Mouse (Mus musculus) cerebellum, postnatal 25 days (tissue): ENCODE measurements at regions not wholly inside any gene's neighbourhood (a gene's known extent, or its start where the extent isn't known, plus 50 kb on each side); places are given as distances from the start of the nearest gene placed in this dataset.

Experiments used
- DNase-seq, 2 experiments: peaks; one replicate each; pipeline ENCODE4 v3.0.0; 2021; ENCODE audit warnings: mixed read lengths in 2 of 2

DNA sequence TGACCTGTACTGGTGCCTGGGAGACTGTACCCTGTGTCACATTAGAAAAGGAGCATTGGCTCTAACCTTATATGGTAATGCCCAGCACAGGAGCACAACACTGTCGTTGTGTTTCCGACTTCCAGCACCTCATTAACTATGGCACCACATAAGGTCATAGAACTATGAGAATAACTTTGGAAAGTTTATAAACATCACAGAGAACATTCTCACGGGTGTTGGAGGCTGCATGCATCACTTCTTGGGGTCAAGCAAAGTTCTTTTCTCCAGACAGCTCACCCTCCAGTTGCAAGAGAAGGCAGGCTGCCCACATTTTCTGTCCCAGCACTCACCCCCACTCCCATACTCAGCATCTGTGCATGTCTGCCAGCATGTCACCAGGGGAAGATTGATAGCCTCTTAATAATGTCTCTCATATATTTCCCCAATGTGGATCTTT, 420.6 kb downstream of the Lmo4 start:
- no peak for DNase-seq

DNA sequence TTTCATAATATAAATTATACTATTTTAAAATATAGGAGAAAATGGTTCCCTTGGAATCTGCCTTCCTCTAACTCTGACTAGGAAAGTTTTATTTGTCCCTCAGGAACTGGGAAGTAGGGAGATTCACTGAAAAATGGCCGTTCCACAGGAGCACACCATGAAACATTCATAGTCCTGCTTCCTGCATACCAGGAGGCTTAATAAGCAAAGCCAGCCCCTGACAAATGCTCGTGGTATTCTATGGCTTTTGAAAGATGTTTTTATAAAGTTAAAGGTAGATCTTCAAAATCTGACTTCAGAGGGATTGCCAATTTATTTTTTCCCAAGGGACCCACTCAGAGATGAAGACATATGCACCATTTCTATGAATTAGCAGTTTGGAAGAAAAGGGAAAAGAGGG, 426.9 kb downstream of the Lmo4 start:
- DNase-seq, result no peak

DNA sequence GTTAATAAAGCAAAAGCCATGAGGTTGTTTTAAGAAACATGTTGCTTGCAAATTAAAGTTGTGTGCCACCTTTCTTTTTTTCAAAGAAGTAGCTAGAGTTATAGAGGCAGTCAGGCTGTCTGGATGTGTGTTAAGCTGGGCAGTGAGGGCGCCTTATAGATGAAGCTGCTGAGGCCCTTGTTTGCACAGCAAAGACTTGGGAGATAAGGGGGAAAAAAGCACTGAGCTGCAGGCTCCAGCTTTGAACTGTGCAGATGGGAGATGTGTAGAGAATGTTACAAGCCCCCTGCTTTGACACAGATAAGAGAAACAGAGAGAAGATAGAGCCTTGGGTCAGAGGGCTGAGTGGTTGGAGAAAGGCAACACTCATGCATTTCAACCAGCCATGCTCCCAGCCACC, 445.7 kb downstream of the Lmo4 start:
- no peak for DNase-seq

DNA sequence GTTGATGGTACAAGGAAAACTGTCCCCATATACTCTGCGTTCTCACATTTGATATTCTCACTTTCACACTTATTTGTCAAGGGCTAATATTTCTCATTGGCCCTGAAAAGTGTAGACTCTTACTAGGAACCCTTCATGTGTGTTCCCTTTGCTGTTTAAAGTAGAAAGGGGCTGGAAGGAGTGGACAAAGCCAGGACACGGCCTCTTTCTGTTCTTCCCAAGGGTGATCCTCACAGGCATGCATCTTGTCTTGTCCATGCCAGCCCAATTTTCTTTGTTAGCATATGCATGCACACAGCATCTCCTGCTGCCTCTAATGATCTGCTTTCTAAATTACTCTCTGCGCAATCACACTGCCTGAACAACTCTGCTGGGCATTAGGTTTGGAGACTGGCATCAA, 451.8 kb downstream of the Lmo4 start:
- DNase-seq, result no peak

DNA sequence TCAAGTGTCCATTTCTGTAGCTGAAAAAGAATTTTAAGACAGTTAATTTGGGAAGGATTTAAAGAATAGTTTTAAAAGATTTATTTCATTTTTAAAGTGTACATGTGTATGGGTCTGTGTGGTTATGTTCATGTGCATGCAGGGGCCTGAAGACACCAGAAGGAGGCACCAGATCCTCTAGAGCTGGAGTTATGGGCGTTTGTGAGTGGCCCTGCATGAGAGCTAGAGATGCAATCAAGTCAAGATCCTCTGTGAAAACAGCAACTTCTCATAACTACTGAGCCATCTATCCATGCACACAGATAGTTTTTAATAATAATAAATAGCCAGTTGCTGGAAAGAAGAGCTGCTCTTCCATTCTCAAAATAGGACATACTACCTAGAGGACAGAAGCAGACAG, 452.4 kb downstream of the Lmo4 start:
- no peak for DNase-seq

DNA sequence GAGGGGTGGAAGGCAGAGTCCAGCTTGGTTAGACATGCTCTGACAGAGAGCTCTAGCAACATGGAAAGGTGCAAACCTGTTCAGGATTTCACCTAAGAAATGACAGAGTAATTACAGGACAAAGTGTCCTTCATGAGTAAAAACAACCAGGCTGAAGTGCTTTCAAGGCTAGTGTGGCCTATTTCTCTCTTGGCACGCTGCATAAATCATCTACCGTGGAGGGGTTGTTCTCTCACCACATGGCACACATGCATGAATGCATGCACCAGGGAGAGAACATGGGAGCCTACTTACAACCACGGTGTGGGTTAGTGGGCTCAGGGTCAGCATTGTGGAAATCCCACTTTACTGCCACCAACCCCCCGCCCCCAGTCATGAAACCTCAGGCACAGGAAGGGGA, 454.9 kb downstream of the Lmo4 start:
- no peak for DNase-seq

DNA sequence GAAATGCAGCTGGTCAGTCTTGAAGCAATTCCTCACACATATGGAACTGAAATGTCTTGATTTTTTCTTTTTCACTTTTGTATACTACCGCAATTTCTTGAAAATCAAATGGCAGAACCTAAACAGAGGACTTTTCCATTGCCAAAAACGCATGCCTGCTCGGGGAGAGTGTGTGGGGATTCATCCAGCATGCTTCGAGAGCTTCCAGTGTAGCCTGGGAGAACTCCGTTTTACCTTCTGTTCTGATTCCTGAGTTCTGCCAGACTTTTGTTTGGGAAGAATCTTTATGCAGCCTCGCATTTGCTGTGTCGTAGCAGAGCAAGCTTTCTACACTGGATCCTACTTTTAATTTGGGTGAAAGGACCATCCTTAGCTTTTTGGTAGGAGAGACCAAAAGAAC, 461.4 kb downstream of the Lmo4 start:
- no peak for DNase-seq

DNA sequence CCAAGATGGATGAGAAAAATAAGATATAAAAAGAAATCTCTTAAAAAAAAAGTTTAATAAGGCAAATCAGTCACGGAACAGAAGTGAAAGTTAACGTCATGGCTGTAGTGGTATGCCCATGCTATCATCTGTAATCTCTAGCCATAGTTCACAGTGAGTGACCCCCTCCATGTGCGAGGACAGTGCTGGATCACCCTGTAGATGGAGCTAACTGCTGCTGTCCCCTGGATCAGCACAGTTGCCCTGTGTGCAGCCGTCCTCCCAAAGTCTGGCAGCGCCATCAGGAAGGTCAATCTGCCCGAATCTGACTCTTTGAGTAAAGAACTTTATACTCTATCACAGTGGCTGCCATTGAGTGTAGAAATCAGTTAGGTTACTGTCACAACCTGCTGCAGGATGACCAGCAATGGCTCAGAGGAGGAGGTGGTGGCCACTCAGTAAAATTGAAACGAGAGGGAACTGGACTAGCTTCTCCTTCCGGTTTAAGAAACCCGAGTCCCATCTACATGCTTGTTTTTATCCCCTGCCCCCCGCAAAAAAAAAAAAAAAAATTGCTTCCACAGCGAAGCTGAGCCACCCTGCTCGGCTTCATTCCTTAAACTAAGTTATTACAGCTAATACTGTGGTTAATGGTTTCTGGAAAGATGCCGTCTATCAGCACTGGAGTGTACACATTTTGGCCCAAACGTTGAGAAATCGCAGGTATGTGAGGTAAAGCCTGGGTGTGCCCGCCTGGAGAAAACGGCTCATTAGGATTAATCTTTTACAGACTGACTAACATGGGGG, 462.0 kb downstream of the Lmo4 start:
- DNase-seq, result no peak

DNA sequence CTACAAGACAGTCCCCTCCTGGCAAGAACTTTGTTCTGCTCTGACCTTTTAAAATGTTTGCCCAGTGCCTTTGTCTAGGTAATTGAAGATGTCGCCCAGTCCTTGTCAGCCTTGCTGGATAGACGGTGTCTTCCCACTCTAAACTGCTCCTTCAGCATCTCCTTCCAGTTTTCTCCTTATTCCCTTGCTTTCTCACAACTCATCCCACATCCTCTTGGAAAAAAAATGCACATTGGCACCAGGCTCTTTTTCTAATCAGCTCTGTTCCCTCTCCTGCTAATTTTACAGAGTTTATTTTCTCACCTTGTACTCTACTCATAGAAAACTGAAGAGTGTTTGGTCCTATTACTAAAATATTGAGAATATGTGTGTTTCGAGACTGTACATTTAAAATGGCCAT, 466.3 kb downstream of the Lmo4 start:
- no peak for DNase-seq

DNA sequence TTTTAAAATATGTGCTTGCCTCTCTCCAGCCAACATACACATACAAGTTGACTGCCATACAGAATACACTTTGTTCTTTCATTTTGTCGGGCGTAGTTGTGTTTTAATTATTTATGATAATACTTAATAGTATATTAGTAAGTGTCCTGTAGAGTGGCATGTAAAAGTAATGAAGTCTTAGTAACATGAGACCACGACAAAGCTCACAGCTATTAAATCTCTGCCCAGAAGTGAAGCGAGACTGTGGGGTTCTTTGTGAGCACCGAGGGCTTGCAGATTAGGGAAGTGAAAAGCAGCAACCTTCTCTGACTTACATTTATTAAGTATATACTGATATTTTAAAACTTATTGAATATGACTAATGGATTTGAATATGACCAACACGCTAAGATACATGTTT, 467.2 kb downstream of the Lmo4 start:
- no peak for DNase-seq

DNA sequence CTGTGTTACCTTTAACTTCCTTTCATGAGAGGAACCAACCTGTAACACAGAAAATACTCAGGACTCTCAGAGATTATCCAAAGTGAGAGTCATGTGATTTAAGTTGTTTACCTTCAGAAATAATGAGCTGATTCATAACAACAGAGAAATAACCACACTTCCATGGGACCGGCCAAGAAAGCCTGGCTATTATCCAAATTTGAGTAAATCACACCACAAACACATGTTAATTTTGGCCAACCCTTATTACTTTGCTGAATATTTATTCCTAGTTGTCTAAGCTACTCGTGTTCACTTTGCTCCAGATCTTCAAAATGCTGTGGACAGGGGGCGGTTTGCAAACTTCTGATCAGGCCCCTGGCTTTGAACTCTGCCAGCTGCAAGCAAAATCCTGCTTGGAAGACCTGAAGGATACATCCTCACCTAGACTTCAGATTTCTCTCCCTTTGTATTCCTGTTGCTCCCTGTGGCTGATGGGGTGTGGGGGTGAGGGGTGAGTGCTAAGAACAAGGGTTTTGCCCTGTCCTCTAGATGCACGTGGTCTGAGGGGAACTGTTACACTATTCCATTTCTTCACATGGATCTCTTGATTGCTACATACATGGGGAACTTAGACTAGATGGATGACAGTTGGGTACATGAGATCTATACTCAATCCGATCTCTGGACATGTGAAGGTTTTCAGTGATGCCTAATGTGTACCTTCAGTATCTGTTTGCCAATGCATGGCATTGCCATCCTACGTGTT, 468.2 kb downstream of the Lmo4 start:
- DNase-seq, result no peak

DNA sequence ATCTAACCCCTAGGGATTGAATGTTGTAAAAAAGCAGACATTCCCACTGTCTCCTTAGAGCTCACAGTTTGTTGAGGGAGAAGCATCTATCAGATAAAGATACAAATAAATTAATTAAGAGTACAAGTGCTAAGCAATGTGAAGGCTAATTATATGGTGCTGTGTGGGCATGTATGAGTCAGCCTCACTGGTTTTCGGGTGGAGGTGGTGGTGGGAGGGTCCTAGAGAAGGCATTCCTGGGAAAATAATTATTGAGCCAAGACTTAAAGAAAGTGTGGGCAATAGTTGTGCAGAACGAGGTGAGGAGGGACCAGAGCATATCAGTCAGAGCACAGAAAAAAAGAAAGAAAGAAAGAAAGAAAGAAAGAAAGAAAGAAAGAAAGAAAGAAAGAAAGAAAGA, 470.2 kb downstream of the Lmo4 start:
- DNase-seq, result no peak

DNA sequence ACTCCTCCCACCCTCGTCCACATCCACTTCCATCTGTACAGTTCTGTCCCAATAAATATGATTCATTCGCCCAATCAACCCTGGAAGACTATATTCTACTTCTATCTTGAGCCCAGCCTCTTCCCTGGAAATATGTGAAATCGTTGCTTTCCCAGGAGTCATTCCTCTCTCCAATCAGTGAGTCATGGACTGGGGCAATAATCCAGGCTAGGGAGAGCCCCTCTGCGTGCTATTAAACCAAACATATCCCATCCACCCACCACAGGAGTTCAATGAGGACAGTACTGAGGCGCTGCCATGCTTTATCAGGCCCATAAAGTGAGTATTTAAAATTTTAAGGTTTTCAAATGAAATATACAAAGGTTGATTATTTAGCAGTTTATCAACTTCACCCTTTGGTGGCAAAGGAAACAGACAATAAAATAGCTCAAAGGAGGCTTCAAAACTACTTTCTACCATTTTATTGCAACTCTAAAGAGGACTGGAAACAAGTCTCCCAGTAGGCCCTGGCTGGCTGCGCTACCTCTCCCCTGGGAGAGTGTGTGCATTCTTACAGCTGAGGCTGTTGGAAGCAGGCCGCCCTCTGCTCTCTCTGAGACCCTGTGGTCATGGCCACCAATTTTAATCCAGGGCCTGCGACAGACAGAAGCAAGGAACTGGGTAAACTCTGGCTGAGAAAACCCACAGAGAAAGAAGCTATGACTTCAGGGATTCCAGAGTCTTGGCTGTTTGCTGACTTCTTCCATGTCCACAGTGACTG, 471.9 kb downstream of the Lmo4 start:
- DNase-seq, result no peak

DNA sequence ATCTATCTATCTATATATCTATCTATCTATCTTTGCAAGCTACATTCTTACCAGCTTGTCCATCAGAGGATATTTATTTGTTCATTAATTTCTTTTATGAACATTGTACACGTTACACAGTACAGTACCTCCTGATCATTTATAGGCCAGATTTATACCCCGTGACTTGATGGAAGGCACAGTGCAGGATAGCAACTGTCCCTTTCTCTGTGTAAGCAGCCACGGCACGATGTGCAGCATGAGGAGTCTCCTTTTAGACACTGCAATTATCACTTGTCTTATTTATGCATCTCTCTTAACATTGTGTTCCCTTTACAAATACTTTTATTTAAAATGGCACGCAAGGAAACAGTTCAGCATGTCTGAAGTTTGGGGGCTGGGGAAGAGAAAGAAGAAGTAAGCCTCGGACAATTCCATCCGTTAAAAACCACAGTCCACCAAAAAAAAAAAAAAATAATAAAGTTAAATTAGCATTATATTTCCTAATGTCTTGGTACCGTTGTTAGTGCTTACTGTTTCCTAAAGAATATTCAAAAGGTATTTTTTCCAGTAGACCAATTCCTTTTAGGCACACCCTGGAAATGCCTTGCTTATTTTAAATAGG, 475.4 kb downstream of the Lmo4 start:
- no peak for DNase-seq

DNA sequence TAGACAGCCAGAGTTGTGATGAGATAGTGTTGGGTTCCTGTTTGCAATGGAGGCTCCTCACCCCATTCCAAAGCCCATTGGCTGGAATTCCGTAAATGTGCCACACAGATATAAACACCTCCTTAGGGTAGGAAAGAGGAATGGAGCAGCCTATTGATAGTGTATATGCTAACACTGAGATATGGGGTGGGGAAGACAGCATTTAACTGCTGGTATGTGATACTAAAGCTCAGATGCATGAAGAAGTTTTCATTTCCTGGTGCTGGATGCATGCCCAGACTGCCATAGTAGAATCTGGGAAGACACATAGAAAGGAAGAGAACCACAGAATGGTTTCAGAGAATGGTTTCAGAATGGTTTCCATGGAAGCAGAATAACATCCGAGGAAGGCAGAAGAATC, 482.4 kb downstream of the Lmo4 start:
- no peak for DNase-seq

DNA sequence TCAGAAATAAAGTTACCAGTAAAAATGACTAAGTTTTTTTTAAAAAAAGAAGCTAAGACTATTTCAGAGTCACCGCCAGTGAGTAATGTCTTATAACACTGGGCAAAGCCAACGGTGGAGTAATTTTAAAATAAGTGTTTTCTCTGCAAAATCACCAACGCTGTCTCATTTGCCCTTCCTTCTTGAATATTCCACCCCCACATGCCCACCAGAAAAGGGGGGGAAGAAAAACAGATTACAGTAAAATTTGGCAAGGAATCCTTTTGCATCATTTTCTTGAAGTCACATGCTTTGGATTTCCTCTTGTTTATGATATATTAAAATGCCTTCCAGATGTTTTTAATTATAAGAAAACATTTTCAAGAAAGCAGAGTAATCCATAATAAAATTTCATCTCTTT, 482.9 kb downstream of the Lmo4 start:
- DNase-seq, result no peak

DNA sequence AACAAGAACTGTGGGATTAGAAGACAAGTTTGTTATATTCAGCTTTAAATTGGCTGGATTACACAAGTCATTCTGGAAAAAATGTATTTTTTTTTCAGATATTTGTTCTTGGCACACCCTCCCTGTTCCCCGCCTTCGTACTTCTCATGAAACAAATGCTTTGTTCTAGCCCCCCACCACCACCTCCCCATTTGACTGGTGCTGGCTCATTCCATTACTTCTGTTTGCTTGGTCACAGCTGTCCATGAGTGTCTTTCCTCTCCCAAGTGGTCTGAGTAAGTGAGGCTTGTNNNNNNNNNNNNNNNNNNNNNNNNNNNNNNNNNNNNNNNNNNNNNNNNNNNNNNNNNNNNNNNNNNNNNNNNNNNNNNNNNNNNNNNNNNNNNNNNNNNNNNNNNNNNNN, 491.8 kb downstream of the Lmo4 start:
- no peak for DNase-seq

DNA sequence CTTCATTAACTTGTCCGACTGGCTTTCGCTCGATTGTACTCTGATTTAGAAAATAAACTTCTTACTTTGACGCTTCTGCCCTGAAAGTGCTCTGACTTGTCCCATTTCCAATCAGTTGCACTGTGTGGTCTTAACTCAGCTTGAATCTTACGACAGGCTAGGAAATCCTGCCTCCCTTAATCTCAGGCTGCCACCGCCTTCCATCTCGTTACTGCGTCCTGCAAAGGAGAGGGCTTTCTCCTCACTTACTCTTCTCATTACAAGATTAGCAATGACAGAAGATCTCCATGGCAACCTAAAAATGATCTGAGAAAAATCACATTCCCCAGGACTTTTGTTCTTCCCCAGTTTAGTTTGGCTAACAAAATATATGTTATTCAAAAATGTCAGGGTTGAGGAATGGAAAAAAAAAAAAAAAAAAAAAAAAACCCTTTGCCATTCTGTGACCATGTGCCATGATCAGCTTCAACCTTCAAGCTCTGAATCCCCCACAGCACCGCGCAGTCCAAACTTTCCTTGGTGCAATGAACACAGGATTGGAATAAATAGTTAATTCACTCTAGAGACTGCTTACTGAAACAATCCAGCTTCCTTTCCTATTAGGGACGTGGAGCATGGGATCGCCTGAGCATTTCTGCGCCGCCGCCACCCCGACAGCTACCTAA, 494.1 kb downstream of the Lmo4 start:
- DNase-seq, result no peak

DNA sequence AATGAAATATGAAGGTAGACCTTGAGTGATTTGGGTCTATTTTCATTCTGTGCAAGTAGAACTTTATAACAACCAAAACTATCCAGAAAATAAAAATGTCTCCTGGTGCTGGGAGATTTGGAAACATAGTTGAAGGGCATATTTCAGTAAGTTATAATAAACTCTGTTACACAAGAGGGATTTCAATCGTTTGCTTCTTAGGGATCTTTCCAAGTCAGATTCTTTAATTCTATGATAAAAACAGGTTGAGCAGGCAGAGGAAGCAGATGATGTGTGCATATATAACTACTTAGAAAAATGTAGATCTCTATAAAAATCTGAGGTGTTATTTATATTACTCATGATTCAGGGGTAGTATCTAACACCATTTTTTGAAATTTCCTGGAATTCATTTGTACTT, 498.3 kb downstream of the Lmo4 start:
- no peak for DNase-seq

DNA sequence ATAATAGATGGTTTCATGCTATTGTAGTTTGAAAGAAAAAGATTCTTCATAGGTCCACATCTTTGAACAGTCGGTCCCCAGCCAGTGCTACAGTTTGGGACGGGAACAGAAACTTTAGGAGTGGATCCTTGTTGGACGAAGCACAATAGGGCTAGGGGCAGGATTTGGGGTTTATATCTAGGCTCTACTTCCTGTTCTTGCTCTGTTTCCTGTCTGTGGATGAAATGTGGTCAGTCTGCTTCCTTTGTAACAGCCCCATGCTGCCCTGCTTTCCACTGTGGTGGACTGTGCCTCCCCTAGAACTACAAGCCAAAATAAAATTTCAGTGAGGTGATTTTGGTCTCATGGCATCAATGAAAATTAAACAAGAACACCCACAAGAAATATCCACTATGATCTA, 510.2 kb downstream of the Lmo4 start:
- no peak for DNase-seq

DNA sequence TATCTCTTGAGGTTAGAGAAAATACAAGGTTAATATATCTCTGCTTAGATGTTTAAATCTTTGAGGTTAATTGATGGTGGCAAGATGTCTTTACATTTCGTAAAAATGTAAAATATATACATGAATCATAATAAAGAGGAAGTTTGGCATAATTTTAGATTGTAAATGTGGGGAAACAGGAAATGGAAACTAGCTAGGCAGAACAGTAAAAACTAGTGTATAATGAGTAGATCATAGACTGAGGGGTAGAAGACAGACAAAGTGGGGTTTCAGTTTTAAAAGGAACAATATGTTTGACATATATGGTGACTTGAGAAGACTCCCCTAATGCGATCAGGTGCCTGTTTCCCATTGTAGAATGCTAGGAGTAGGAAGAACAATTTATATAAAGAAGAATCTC, 519.3 kb downstream of the Lmo4 start:
- DNase-seq, result no peak

DNA sequence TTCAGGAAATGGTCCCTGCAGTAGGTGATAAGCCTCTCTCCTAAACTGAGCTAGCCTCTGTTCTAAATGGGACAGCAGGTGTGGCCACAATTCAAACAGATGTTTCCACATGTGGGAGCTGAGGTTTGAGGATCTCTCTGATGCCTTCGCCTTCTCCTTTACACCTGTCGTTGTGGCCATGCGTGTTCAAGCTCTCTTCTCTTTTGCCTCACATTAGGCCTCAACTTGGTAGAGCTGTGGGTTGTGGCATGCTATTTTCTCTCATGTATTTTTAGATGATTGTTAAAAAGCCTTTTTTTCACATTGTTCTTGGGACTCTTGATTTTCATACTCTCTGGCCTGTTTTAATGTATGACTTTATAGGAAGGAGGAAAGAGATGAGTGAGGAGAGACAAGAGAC, 526.8 kb downstream of the Lmo4 start:
- no peak for DNase-seq

DNA sequence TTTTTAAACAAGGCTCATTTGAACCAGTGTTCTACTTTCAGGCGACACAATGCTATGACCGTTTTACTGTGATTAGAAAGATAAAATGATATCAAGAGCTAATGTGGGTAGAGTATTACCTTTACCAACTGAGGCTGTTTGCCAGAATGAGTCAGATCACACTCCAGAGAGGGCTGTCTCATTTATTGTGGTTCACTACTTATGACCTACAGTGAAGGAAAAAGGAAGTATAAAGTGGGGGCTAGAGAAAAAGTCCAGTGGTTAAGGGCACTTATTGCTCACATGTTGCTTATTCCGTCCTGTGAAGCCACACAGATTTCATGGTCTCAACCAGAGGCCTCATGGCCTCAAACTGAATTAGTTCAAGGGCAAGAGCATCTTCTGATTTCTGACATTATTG, 530.2 kb downstream of the Lmo4 start:
- no peak for DNase-seq
